Mouse (Mus musculus) hindbrain, embryonic 15.5 days (tissue): ENCODE data around the gene Magi1. TPM values are rescaled to one million over a fixed set of nuclear protein-coding genes. Genes with fewer than 3 reads are reported as not detected.
"Not testable (repeated sequence)": the region's sequence is repeated elsewhere in the genome, so short reads cannot be mapped to it uniquely, and the experiment has no call there.

Experiments used
- ATAC-seq: fragments of 200-750 bp; cut with Nextera tagmentation; 2 replicates; pipeline ENCODE4 v1.8.0; 2017; ENCODE audit warnings: low read depth, moderate number of reproducible peaks, moderate TSS enrichment; ENCODE audit not compliant: low FRiP score
- H3K27ac ChIP-seq: fragments of 300-500 bp; sonication (generic); replicated peaks from 2 replicates; pipeline ENCODE4 v1.5.1; 2015; ENCODE audit warnings: mild to moderate bottlenecking, inconsistent platforms
- H3K27me3 ChIP-seq: fragments of 300-500 bp; sonication (generic); 2 replicates; pipeline ENCODE4 v1.6.1; 2015; ENCODE audit warnings: control low read depth, inconsistent platforms
- H3K36me3 ChIP-seq: fragments of 300-500 bp; sonication (generic); 2 replicates; pipeline ENCODE4 v1.6.1; 2015; ENCODE audit warnings: control low read depth, inconsistent platforms
- H3K4me1 ChIP-seq: fragments of 300-500 bp; sonication (generic); replicated peaks from 2 replicates; pipeline ENCODE4 v1.6.1; 2015; ENCODE audit warnings: control low read depth, inconsistent platforms
- H3K4me2 ChIP-seq: fragments of 300-500 bp; sonication (generic); 2 replicates; pipeline ENCODE4 v1.6.1; 2015; ENCODE audit warnings: moderate library complexity, mild to moderate bottlenecking, inconsistent platforms
- H3K4me3 ChIP-seq: fragments of 300-500 bp; sonication (generic); 2 replicates; pipeline ENCODE4 v1.5.1; 2015; ENCODE audit warnings: mild to moderate bottlenecking, inconsistent platforms
- H3K9ac ChIP-seq: fragments of 300-500 bp; sonication (generic); 2 replicates; pipeline ENCODE4 v1.6.1; 2015; ENCODE audit warnings: inconsistent platforms
- H3K9me3 ChIP-seq: fragments of 300-500 bp; sonication (generic); 2 replicates; pipeline ENCODE4 v1.6.1; 2016; ENCODE audit warnings: control low read depth, inconsistent platforms
- WGBS: fragments of 180-500 bp; shearing (Covaris S2); methylation state at CpG from one replicate; pipeline ENCODE4 v1.1.7; 2015; 5-methylcytosine and 5-hydroxymethylcytosine counted together
- polyA plus RNA-seq: library from polyadenylated mRNA; unstranded; fragments of >200 nt; fragmentation: Nextera tagmentation; extraction: Ambion mirVana; gene quantifications from 2 replicates; pipeline ENCODE4 v1.2.1, GENCODE M21; 2015

The Magi1 gene
- polyA plus RNA-seq, 1 experiment from 2014 or later = 30.4 TPM

DNA sequence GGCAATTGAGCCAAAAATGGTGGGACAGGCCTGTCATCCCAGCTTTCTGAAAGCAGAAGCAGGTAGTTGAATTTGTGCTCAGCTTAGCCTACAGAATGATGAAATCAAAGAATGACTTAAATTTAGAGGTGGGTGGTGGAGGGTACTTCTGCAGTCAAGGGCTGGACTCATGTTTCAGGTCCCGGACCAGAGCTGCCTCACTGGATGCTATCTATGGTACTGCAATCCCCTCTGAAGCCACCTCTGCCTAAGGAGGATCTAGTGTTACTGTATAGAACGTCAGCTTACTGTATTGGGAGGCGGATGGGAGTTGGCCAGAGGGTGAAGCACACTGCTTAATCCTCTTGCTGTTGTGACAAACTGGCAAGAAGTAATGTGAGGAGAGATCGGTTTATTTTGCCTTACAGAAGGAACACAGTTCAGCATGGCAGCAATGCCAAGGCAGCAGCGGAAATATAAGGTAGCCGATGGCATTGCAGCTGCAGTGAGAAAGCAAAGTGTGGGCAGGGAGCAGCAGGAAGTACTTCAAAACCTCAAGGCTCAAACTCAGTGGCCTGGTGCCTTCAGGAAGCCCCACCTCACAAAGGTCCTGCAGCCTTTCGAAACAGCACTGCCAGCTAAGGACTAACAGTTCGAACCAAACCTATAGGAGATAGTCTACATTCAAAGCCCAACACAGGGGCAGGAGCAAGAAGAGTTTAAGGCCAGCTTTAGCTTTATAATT lies 262.3 kb downstream of the Magi1 start:
- H3K27ac ChIP-seq = no peak overlapping the region
- ATAC-seq = no peak
- H3K27me3 ChIP-seq = no peaks in the 10 kb centered on the region
- no peak overlapping the region for H3K9ac ChIP-seq
- no peaks in the 10 kb centered on the region for H3K9me3 ChIP-seq
- WGBS = 88% methylated on average over 8 of the region's 8 CpGs
- no peak overlapping the region for H3K4me2 ChIP-seq
- peaks cover 16% of the 10 kb centered on the region for H3K4me1 ChIP-seq
- H3K36me3 ChIP-seq = no peaks in the 10 kb centered on the region
- no peak overlapping the region for H3K4me3 ChIP-seq

DNA sequence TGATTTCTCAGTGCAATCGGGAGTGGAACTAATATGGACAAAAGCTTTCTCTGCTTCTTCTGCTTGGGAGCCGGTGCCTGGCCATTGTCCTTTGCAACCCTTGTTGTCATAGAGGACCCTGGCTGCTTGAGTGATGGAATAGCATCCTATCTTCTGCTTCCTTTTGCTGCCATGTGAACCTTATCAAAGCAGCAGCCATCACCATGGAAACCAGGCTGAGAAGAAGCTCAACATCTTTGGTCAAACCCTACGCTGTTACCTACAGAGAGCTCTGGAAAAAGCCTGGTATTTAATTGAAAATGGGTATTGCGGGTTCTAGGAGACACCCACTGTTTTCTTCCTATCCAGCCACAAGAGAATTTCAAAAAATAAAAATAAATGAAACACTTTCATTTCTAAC lies 263.2 kb downstream of the Magi1 start:
- ATAC-seq = no peak
- Histone ChIP-seq H3K4me3 (no peak overlapping the region), H3K4me2 (no peak overlapping the region), H3K4me1 (peaks cover 15% of the 10 kb centered on the region), H3K27ac (no peak overlapping the region), H3K27me3 (no peaks in the 10 kb centered on the region), H3K36me3 (no peaks in the 10 kb centered on the region), H3K9ac (no peak overlapping the region), H3K9me3 (no peaks in the 10 kb centered on the region)
- 31% methylated on average over 4 of the region's 4 CpGs for WGBS

DNA sequence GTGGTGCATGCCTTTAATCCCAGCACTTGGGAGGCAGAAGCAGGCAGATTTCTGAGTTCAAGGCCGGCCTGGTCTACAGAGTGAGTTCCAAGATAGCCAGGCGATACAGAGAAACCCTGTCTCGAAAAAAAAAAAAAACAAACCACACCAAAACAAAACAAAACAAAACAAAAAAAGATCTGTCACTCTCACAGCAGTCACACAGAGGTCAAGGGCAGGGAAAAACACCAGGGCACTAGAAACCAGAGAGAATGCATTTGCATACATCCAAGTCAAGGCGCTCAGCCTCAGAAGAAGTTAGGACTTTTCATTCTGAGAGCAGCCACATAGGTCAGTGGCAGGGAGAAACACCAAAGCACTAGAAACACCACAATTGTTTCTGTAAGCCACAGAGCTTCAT lies 263.8 kb downstream of the Magi1 start:
- H3K36me3 ChIP-seq = no peaks in the 10 kb centered on the region
- no peak for ATAC-seq
- H3K9me3 ChIP-seq = no peaks in the 10 kb centered on the region
- peaks cover 9% of the 10 kb centered on the region for H3K4me1 ChIP-seq
- no peaks in the 10 kb centered on the region for H3K27me3 ChIP-seq
- no peak overlapping the region for H3K4me3 ChIP-seq
- 82% methylated on average over 4 of the region's 4 CpGs for WGBS
- no peak overlapping the region for H3K4me2 ChIP-seq
- H3K9ac ChIP-seq = no peak overlapping the region
- no peak overlapping the region for H3K27ac ChIP-seq

DNA sequence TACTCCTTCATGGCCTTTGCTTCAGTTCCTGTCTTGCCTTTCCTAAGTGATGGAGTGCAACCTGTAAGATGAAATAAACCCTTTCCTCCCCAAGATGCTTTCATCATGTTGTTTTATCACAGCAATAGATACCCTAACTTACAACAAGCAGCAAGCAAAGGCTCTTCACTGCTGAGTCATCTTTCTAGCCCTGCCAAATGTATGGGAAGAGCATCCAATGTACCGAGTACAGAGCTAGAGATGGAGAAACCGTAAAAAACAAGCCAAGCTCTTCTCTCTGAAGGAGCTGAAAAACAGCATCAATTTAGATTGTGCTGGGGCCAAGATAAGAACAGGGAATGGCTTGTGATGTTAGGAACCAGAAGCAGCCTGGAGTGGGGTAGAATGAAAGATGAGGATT lies 270.0 kb downstream of the Magi1 start:
- H3K9ac ChIP-seq = no peak overlapping the region
- WGBS = 86% methylated on average over 2 of the region's 2 CpGs
- no peaks in the 10 kb centered on the region for H3K36me3 ChIP-seq
- no peak overlapping the region for H3K4me3 ChIP-seq
- no peak for ATAC-seq
- H3K27ac ChIP-seq = no peak overlapping the region
- no peaks in the 10 kb centered on the region for H3K27me3 ChIP-seq
- no peak overlapping the region for H3K4me2 ChIP-seq
- peaks cover 15% of the 10 kb centered on the region for H3K4me1 ChIP-seq
- no peaks in the 10 kb centered on the region for H3K9me3 ChIP-seq

DNA sequence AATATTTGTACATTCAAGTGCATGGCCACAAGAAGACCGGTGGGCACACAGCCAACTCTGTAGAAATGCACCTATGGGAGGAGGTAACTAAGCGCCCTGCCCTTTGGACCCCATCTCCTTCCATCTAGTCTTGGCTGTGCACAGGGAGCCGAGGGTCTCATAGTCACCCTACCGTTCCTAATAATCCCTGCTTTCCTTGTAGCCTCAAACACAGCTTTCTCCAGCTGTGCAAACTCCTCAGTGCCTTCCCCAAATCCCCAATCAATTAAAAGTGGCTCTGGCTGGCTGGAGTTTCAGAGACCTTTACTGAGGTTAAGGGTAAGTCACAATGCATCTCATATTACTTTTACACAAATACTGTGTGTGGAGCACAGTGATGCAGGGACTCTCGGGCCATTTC lies 271.8 kb downstream of the Magi1 start:
- Histone ChIP-seq H3K4me3 (no peak overlapping the region), H3K9ac (no peak overlapping the region), H3K4me2 (no peak overlapping the region), H3K27ac (no peak overlapping the region), H3K9me3 (no peaks in the 10 kb centered on the region), H3K27me3 (no peaks in the 10 kb centered on the region), H3K36me3 (no peaks in the 10 kb centered on the region), H3K4me1 (peaks cover 18% of the 10 kb centered on the region)
- ATAC-seq = no peak
- 59% methylated on average over 5 of the region's 5 CpGs for WGBS

DNA sequence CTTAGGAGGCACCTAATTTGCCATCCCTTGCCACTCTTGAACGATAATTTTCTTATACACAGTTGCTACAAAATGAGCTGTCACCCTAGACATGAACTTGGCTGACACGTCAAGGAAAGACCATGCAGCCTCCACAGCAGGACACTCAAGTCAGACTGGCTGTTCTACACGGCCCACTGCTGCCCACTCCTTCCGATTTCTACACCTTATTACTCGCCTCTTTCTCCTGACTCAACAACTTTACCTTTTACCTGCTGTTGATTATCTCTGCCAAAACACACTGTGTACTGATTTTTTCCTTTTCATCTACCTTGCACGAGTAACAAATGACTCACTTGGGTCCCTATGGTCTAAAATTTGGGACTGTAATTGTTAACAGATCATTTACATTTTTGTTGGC lies 272.2 kb downstream of the Magi1 start:
- Histone ChIP-seq H3K4me2 (no peak overlapping the region), H3K27me3 (no peaks in the 10 kb centered on the region), H3K4me3 (no peak overlapping the region), H3K9me3 (no peaks in the 10 kb centered on the region), H3K27ac (no peak overlapping the region), H3K9ac (no peak overlapping the region), H3K36me3 (no peaks in the 10 kb centered on the region), H3K4me1 (peaks cover 18% of the 10 kb centered on the region)
- no peak for ATAC-seq
- WGBS = 62% methylated on average over 6 of the region's 6 CpGs

DNA sequence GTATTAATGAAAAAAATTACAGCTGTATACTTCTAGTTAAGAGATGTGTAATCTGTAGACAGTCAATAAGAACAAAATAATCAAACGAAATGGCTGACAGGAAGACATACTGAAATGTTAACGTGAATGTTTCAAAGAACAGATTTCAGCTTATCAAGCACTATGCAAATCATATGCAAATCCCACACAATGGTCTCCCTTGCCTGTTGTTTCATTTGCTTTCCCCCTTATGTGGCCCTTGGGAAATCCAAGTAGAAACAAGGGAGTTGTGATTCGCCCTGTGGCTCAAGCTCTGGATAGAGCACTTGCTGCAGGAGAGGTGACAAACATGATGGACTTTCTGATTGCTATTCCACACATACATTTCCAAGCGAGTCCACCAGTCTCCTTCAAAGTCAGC lies 275.1 kb downstream of the Magi1 start:
- no peak for ATAC-seq
- no peak overlapping the region for H3K9ac ChIP-seq
- no peaks in the 10 kb centered on the region for H3K36me3 ChIP-seq
- H3K4me1 ChIP-seq = peaks cover 18% of the 10 kb centered on the region
- WGBS = 44% methylated on average over 4 of the region's 4 CpGs
- no peaks in the 10 kb centered on the region for H3K27me3 ChIP-seq
- H3K9me3 ChIP-seq = no peaks in the 10 kb centered on the region
- no peak overlapping the region for H3K27ac ChIP-seq
- no peak overlapping the region for H3K4me3 ChIP-seq
- no peak overlapping the region for H3K4me2 ChIP-seq

DNA sequence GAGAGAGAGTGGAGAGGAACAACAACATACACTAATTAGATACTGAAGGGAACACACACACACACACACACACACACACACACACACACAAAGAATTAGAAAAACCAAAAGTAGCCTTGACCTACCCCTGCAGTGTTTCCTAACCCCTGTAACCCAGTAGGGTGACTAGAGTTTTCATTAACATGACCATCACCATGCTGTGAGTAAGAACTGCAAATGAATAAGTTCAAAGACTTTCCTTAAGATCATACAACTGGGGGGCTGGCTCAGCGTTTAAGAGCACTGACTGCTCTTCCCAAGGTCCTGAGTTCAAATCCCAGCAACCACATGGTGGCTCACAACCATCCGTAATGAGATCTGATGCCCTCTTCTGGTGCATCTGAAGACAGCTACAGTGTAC lies 280.1 kb downstream of the Magi1 start:
- H3K4me3 ChIP-seq, H3K9me3 ChIP-seq, H3K27me3 ChIP-seq, H3K9ac ChIP-seq, ATAC-seq, H3K4me2 ChIP-seq, H3K36me3 ChIP-seq, H3K4me1 ChIP-seq, H3K27ac ChIP-seq: not testable (repeated sequence)
- WGBS = 61% methylated on average over 2 of the region's 2 CpGs

DNA sequence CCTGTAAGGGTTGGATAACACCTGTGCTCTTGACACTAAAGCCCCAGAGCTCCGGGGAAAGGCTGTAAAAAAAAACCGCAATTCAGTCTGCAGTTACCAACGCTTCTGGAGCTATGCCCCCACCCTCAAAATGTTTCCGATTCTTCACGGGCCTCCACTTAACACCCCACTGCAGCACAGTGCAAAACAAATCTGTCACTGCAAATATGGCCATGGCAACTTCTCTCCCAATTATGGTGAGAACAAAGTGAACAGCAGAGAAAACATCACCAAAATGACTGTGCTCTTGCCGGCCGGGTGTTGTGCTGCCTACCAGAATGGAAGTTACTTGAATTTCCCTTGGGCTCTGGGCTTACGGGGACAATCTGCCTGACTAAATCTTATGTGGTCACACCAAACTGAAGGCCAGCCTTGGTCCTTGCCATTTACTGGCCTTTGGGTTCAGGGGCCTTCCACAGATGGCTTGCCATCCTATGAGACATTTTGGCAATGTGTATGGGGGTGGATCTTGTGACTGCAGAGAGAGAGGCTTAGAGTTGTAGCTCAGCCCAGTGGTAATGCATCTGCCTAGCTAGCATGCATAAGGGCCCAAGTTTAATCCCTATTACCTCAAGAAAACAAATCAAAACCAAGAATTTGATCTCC lies 286.8 kb downstream of the Magi1 start:
- H3K36me3 ChIP-seq = no peaks in the 10 kb centered on the region
- no peak overlapping the region for H3K4me3 ChIP-seq
- H3K4me1 ChIP-seq = no peaks in the 10 kb centered on the region
- H3K4me2 ChIP-seq = no peak overlapping the region
- H3K27me3 ChIP-seq = no peaks in the 10 kb centered on the region
- H3K9me3 ChIP-seq = no peaks in the 10 kb centered on the region
- H3K27ac ChIP-seq = no peak overlapping the region
- no peak overlapping the region for H3K9ac ChIP-seq
- 89% methylated on average over 8 of the region's 8 CpGs for WGBS
- ATAC-seq = no peak

DNA sequence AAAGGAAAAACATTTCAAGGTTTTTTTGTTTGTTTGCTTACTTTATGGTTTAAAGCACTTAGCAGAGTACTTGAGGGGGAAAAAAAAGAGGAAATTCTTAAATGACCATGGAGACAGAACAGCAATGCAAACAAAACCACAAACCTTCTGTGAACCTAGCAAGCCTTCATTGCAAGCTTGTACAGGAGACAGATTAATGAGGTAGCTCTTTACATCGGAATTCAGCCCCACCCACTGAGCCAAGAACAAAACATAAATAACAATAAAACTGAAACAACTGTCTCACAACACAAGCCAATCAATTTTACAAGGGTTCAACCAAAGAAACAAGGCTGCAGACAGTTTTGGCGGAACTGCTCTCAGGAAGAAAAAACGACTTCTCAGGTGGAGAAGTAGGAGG lies 296.2 kb downstream of the Magi1 start:
- H3K9me3 ChIP-seq = no peaks in the 10 kb centered on the region
- H3K27ac ChIP-seq = no peak overlapping the region
- H3K4me2 ChIP-seq = no peak overlapping the region
- H3K4me1 ChIP-seq = peaks cover 3% of the 10 kb centered on the region; the same call in 1 of the 2 replicates
- no peak for ATAC-seq
- H3K27me3 ChIP-seq = no peaks in the 10 kb centered on the region
- H3K4me3 ChIP-seq = no peak overlapping the region
- no peaks in the 10 kb centered on the region for H3K36me3 ChIP-seq
- WGBS = 30% methylated on average over 3 of the region's 3 CpGs
- no peak overlapping the region for H3K9ac ChIP-seq

DNA sequence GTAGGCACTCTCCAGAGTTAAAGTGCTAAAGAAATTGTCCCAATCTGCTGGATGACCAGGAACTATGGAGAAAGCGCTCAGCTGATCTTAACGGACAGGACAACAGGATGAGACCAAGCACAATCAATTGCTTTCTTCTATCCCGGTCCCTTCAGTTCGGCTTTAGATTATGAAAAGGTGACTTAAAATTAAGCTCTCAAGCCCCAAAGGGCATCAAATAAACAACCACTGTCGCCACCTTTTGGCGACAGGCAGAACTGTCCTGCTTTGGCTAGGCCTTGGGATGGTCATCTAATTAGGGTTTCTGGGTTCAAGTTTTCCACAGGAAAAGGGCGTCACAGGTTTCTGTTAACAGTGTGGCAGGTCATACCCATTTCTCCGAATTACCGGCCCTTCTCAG lies 298.6 kb downstream of the Magi1 start:
- H3K27ac ChIP-seq = no peak overlapping the region
- H3K9me3 ChIP-seq = no peaks in the 10 kb centered on the region
- no peak overlapping the region for H3K9ac ChIP-seq
- no peaks in the 10 kb centered on the region for H3K36me3 ChIP-seq
- 54% methylated on average over 9 of the region's 9 CpGs for WGBS
- no peak overlapping the region for H3K4me3 ChIP-seq
- no peak overlapping the region for H3K4me2 ChIP-seq
- no peak for ATAC-seq
- no peaks in the 10 kb centered on the region for H3K27me3 ChIP-seq
- peaks cover 7% of the 10 kb centered on the region; the same call in 1 of the 2 replicates for H3K4me1 ChIP-seq

DNA sequence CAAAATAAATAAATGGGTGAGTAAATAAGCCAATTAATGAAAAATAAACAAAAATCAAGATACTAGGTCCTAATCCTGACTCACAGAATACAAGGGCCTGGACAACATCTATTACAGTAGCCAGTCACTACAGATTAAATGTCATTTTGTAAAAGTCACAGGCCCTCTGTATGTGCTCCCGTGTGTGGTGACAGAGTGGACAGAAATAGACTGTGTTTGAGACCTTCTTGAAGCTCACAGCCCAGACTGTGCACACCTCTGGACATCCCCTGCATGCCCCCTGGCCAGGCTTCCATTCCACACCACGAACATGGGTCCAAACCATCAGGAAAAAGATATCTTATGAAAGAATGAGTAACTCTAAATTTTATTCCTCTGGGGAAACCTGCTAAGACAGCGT lies 300.2 kb downstream of the Magi1 start:
- H3K4me2 ChIP-seq = no peak overlapping the region
- H3K27me3 ChIP-seq = no peaks in the 10 kb centered on the region
- WGBS = 87% methylated on average over 3 of the region's 3 CpGs
- H3K9ac ChIP-seq = no peak overlapping the region
- peaks cover 7% of the 10 kb centered on the region; the same call in 1 of the 2 replicates for H3K4me1 ChIP-seq
- no peaks in the 10 kb centered on the region for H3K36me3 ChIP-seq
- no peak overlapping the region for H3K27ac ChIP-seq
- H3K4me3 ChIP-seq = no peak overlapping the region
- no peak for ATAC-seq
- H3K9me3 ChIP-seq = no peaks in the 10 kb centered on the region

DNA sequence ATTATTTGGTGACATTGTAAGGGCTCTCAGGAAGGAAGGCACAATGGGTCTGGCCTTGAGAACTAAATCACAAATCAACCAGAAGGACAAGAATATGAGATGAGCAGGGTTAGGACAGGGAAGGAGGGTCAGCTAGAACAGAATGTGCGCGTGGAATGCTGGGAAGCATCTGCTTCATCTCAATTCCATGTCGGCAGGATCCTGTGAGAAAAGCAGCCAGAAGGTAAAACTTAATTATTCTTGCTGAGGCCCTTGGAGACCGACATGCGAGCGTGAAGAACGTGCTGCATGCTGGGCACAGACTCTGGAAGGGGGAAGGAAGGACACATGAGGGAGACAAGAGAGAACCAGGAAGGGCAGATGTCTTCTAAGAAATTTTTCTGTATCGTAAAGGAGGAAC lies 302.5 kb downstream of the Magi1 start:
- no peaks in the 10 kb centered on the region for H3K9me3 ChIP-seq
- no peaks in the 10 kb centered on the region for H3K27me3 ChIP-seq
- no peak overlapping the region for H3K4me3 ChIP-seq
- WGBS = 17% methylated on average over 8 of the region's 8 CpGs
- ATAC-seq = no peak
- no peaks in the 10 kb centered on the region for H3K36me3 ChIP-seq
- no peak overlapping the region for H3K27ac ChIP-seq
- peaks cover 7% of the 10 kb centered on the region; the same call in 1 of the 2 replicates for H3K4me1 ChIP-seq
- H3K4me2 ChIP-seq = no peak overlapping the region
- H3K9ac ChIP-seq = no peak overlapping the region
